Mouse (Mus musculus) CH12.LX (cell line): Measurements from ENCODE around the gene S1pr4. TPM values are rescaled to one million over a fixed set of nuclear protein-coding genes. Genes with fewer than 3 reads are reported as not detected.

ENCODE experiments used
- DNase-seq: peaks from one replicate; pipeline ENCODE4 v3.0.0-alpha.2; 2013; ENCODE audit errors: extremely low read depth
- H3K27ac ChIP-seq: 2 replicates; pipeline ENCODE4 v1.5.1; 2012; ENCODE audit warnings: low read depth, mild to moderate bottlenecking, control low read depth, moderate library complexity; ENCODE audit not compliant: insufficient read depth
- H3K27me3 ChIP-seq: replicated peaks from 2 replicates; pipeline ENCODE3; 2012; ENCODE audit warnings: inconsistent platforms
- H3K36me3 ChIP-seq, 2 experiments: replicated peaks in 1 of 2; 2 replicates each; pipeline versions ENCODE3 to v1.6.1; 2012; ENCODE audit warnings: inconsistent platforms in 1 of 2, low read length in 1 of 2, mild to moderate bottlenecking in 1 of 2, mixed read lengths in 1 of 2, moderate library complexity in 1 of 2; ENCODE audit not compliant: control insufficient read depth in 1 of 2, insufficient read depth in 1 of 2
- H3K4me1 ChIP-seq, 2 experiments: 2 replicates each; pipeline ENCODE4 v1.6.1; 2012; ENCODE audit warnings: inconsistent platforms in 1 of 2, moderate library complexity in 1 of 2; ENCODE audit not compliant: insufficient read depth in 2 of 2, control insufficient read depth in 1 of 2
- H3K4me2 ChIP-seq: 2 replicates; pipeline ENCODE4 v1.6.1; 2012; ENCODE audit warnings: low read depth, mild to moderate bottlenecking, control low read depth; ENCODE audit not compliant: poor library complexity, insufficient read depth, severe bottlenecking
- H3K4me3 ChIP-seq, 3 experiments: fragments of 150-350 bp in 1 of 3; sonication (generic) in 1 of 3; replicated peaks in 1 of 3; 2 replicates each; pipeline versions ENCODE3 to v1.5.1; 2011 to 2012; ENCODE audit warnings: low read depth in 2 of 3, low read length in 2 of 3, mild to moderate bottlenecking in 2 of 3, moderate library complexity in 2 of 3, control low read depth in 1 of 3, improper control_type of control experiment in 1 of 3, inconsistent platforms in 1 of 3, mixed read lengths in 1 of 3; ENCODE audit not compliant: poor library complexity in 1 of 3
- H3K79me2 ChIP-seq: replicated peaks from 2 replicates; pipeline ENCODE4 v1.6.1; 2012; ENCODE audit warnings: mild to moderate bottlenecking, moderate library complexity; ENCODE audit not compliant: control insufficient read depth, poor library complexity, insufficient read depth, severe bottlenecking; ENCODE audit errors: extremely low read depth
- H3K9ac ChIP-seq: 2 replicates; pipeline ENCODE4 v1.6.1; 2012; ENCODE audit warnings: low read depth, mild to moderate bottlenecking, control low read depth, moderate library complexity; ENCODE audit not compliant: insufficient read depth
- H3K9me3 ChIP-seq: replicated peaks from 2 replicates; pipeline ENCODE3; 2012; ENCODE audit warnings: low read length, inconsistent platforms, mixed read lengths
- CHD1 ChIP-seq: IDR thresholded peaks from 2 replicates; pipeline ENCODE4 v1.6.1; 2012; ENCODE audit warnings: low read depth, low read length, improper control_type of control experiment, inconsistent platforms
- CHD2 ChIP-seq: IDR thresholded peaks from 2 replicates; pipeline ENCODE4 v1.6.1; 2011; ENCODE audit warnings: low read length, improper control_type of control experiment
- EP300 ChIP-seq: IDR thresholded peaks from 2 replicates; pipeline ENCODE4 v1.6.1; 2011; ENCODE audit warnings: low read length, improper control_type of control experiment
- ETS1 ChIP-seq: conservative IDR thresholded peaks from 2 replicates; pipeline ENCODE4 v1.6.1; 2012; ENCODE audit warnings: low read depth, mild to moderate bottlenecking, inconsistent platforms, low read length, improper control_type of control experiment, moderate library complexity
- HCFC1 ChIP-seq: IDR thresholded peaks from 2 replicates; pipeline ENCODE4 v1.6.1; 2012; ENCODE audit warnings: low read depth, mild to moderate bottlenecking, inconsistent platforms, low read length, improper control_type of control experiment
- JUN ChIP-seq: IDR thresholded peaks from 2 replicates; pipeline ENCODE4 v1.6.1; 2011; ENCODE audit warnings: low read depth, mild to moderate bottlenecking, low read length, improper control_type of control experiment, moderate library complexity; ENCODE audit not compliant: insufficient read depth
- KAT2A ChIP-seq: IDR thresholded peaks from 2 replicates; pipeline ENCODE4 v1.6.1; 2012; ENCODE audit warnings: low read length, improper control_type of control experiment, inconsistent platforms; ENCODE audit not compliant: insufficient replicate concordance
- MAFK ChIP-seq: IDR thresholded peaks from 2 replicates; pipeline ENCODE4 v1.6.1; 2011; ENCODE audit warnings: low read length, improper control_type of control experiment; ENCODE audit not compliant: insufficient replicate concordance
- MAZ ChIP-seq: IDR thresholded peaks from 2 replicates; pipeline ENCODE4 v1.6.1; 2012; ENCODE audit warnings: low read depth, mild to moderate bottlenecking, inconsistent platforms, low read length, improper control_type of control experiment, moderate library complexity
- MXI1 ChIP-seq: IDR thresholded peaks from 2 replicates; pipeline ENCODE4 v1.6.1; 2011; ENCODE audit warnings: mild to moderate bottlenecking, low read depth, low read length, improper control_type of control experiment
- NELFE ChIP-seq: IDR thresholded peaks from 2 replicates; pipeline ENCODE4 v1.6.1; 2011; ENCODE audit warnings: low read depth, low read length, improper control_type of control experiment
- PAX5 ChIP-seq: IDR thresholded peaks from 2 replicates; pipeline ENCODE4 v1.6.1; 2012; ENCODE audit warnings: low read length, inconsistent platforms, mixed read lengths
- POLR2A ChIP-seq: IDR thresholded peaks from 2 replicates; pipeline ENCODE4 v1.6.1; 2011; ENCODE audit warnings: low read depth, mild to moderate bottlenecking, improper control_type of control experiment, low read length
- SIN3A ChIP-seq: IDR thresholded peaks from 2 replicates; pipeline ENCODE4 v1.6.1; 2012; ENCODE audit warnings: low read length, improper control_type of control experiment, inconsistent platforms
- SMC3 ChIP-seq: IDR thresholded peaks from 2 replicates; pipeline ENCODE4 v1.6.1; 2011; ENCODE audit warnings: low read depth, low read length, improper control_type of control experiment
- TBP ChIP-seq: conservative IDR thresholded peaks from 2 replicates; pipeline ENCODE4 v1.6.1; 2011; ENCODE audit warnings: low read depth, low read length, improper control_type of control experiment
- TCF12 ChIP-seq: IDR thresholded peaks from 2 replicates; pipeline ENCODE4 v1.6.1; 2014; ENCODE audit warnings: low read depth, mild to moderate bottlenecking, inconsistent platforms, low read length, improper control_type of control experiment
- UBTF ChIP-seq: IDR thresholded peaks from 2 replicates; pipeline ENCODE4 v1.6.1; 2012; ENCODE audit warnings: low read depth, mild to moderate bottlenecking, inconsistent platforms, low read length, improper control_type of control experiment, moderate library complexity
- USF2 ChIP-seq: conservative IDR thresholded peaks from 2 replicates; pipeline ENCODE4 v1.6.1; 2011; ENCODE audit warnings: low read depth, low read length, improper control_type of control experiment
- ZC3H11A ChIP-seq: IDR thresholded peaks from 2 replicates; pipeline ENCODE4 v1.6.1; 2012; ENCODE audit warnings: low read depth, mild to moderate bottlenecking, inconsistent platforms, low read length, improper control_type of control experiment
- ZKSCAN1 ChIP-seq: IDR thresholded peaks from 2 replicates; pipeline ENCODE4 v1.6.1; 2012; ENCODE audit warnings: low read depth, inconsistent platforms, low read length, improper control_type of control experiment, borderline replicate concordance
- ZMIZ1 ChIP-seq: IDR thresholded peaks from 2 replicates; pipeline ENCODE4 v1.6.1; 2012; ENCODE audit warnings: low read depth, mild to moderate bottlenecking, inconsistent platforms, low read length, improper control_type of control experiment
- dilution Hi-C: fragments of 300-500 bp; cut with MboI; formaldehyde crosslinking; loops from 2 replicates; pipeline ENCODE4 v1.14.3; 2020; ENCODE audit warnings: low sequenced_read_pairs; ENCODE audit not compliant: extremely low pct_unique_long_range_greater_than_20kb, extremely low pct_ligation_motif_present
- in situ Hi-C: fragments of 300-500 bp; cut with MboI; formaldehyde crosslinking; loops from 3 replicates; pipeline ENCODE4 v1.14.3; 2019; ENCODE audit warnings: low sequenced_read_pairs, low pct_ligation_motif_present, low pct_unique_long_range_greater_than_20kb, mixed read lengths
- polyA plus RNA-seq: library from polyadenylated mRNA; unstranded; fragments of >175 nt; gene quantifications from 2 replicates; pipeline ENCODE4 v1.2.1, GENCODE M21; 2012; ENCODE audit warnings: low read depth; ENCODE audit not compliant: insufficient read length
- total RNA-seq, 2 experiments: library from RNA; depleted of rRNA; stranded (reverse); fragments of 300-350 nt in 1 of 2; fragments of >200 nt in 1 of 2; gene quantifications; 2 replicates each; pipeline ENCODE4 v1.2.3; 2012 to 2014

S1pr4 gene
- total and polyA plus RNA-seq, 3 experiments, result 0.19 to 0.30 TPM; not detected in 1

DNA sequence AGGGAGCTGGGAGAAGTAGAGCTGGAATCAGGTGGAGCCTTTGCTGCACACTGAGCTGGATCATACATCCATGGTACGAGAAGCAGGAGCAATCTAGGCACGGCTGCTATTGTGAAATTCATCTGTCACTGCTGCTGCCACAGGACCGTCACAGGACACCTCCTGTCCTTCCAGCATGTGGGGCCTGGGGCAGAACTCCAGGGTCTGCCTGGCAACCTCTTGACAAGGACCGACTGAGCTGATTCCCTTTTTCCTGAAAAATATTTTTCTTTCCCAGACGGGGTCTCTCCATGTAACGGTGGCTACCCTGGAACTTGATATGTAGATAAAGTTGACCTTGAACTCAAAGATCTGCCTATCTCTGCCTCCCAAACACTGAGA, 48.6 kb downstream of the S1pr4 start:
- Histone ChIP-seq H3K4me3 (no peak overlapping the region), H3K36me3 (no peaks in the 10 kb centered on the region), H3K9ac (no peak overlapping the region), H3K27me3 (peaks cover 83% of the 10 kb centered on the region), H3K79me2 (no peaks in the 10 kb centered on the region), H3K4me2 (no peak overlapping the region), H3K9me3 (no peaks in the 10 kb centered on the region), H3K27ac (no peak overlapping the region), H3K4me1 (no peaks in the 10 kb centered on the region)
- DNase-seq, result no peak
- dilution Hi-C loops, result no loop called here
- in situ Hi-C loops, result no loop called here
- TF ChIP-seq ZKSCAN1 (no peak), PAX5 (no peak), NELFE (no peak), SIN3A (no peak), TBP (no peak), MXI1 (no peak), MAFK (no peak), USF2 (no peak), EP300 (no peak), CHD2 (no peak)

DNA sequence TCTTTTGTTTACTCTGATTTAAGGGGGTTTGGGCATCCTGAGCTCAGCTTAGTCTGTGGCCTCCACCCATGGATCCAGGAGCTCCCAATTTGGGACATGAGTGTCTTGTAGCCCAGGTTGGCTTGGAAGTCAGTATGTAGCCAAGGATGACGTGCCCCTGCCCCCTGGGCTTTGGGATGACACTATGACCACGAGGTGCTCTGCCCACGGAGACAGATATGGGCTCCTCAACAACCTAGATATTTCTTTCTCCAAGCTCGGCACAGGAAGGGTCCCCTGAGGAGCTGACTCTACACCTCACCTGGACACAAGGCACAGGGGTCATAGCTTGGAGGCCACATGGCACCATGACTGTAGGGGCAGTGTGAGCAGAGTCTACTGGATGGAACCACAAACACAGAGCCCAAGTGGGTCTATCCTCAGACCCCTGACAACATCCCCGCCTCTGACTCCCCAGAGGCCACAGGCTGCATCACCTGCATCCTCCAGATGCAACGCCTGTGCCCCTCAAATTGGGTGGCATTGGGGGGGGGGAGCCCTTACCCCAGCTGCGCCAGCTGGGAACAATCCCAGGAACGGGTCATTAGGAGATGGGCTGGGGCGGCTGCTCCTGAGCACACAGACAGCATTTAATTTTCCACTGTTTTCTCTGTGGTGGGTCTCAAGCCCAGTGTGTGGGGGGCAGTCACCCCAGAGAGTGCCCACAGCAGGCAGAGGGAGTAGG, 49.1 kb downstream of the S1pr4 start:
- H3K27ac ChIP-seq, result no peak overlapping the region
- no peak overlapping the region for H3K4me2 ChIP-seq
- H3K4me1 ChIP-seq, result no peaks in the 10 kb centered on the region
- dilution Hi-C loops, result no loop called here
- no peaks in the 10 kb centered on the region for H3K79me2 ChIP-seq
- TF ChIP-seq UBTF, result no peak
- no peak for TF ChIP-seq CHD1
- no peak for TF ChIP-seq ETS1
- no peak for TF ChIP-seq TCF12
- TF ChIP-seq MAZ, result no peak
- TF ChIP-seq HCFC1, result no peak
- TF ChIP-seq CHD2, result no peak
- no peak for TF ChIP-seq ZC3H11A
- no peak for TF ChIP-seq POLR2A
- no peak for TF ChIP-seq SMC3
- no peak for TF ChIP-seq KAT2A
- TF ChIP-seq MXI1, result no peak
- TF ChIP-seq ZKSCAN1, result no peak
- TF ChIP-seq JUN, result no peak
- no peak for TF ChIP-seq ZMIZ1
- TF ChIP-seq, all 38 proteins: peak for 0
- Histone ChIP-seq H3K4me3 (no peak overlapping the region), H3K9me3 (no peaks in the 10 kb centered on the region), H3K9ac (no peak overlapping the region), H3K36me3 (no peaks in the 10 kb centered on the region), H3K27me3 (peaks cover 77% of the 10 kb centered on the region)
- in situ Hi-C loops, result no loop called here
- no peak for DNase-seq
